Comparison of ENCODE assay signal across 7 mouse cellular contexts in the genomic region with DNA sequence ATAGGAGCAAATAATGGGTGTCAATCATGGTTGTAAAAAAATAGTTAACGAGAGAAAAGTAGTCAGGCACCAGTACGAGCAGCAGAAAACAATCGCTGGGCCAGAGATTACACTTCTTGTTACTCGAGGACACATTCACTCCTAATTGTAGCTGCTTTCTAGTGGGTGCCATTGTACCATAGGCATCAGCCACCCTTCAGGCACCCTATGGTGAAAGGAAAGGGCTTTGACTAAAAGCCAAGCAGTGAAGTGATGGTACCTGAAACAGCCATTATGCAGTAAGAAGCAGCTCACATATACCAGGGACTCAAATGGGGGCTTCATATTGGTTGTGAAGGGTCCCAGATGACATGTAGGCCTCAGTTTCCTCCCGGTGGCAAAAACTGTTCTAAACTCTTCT. TPM values are rescaled to one million over a fixed set of nuclear protein-coding genes. Genes with fewer than 3 reads are reported as not detected.
DNase-seq lines count a peak whose midpoint lies in the region; ATAC-seq and TF ChIP-seq lines count a peak whose summit lies in the region.

No protein-coding gene starts in this region.

- peak overlapping the region; percentile 98 for H3K4me3 ChIP-seq in megakaryocyte, embryonic 14.5 days (replicated peaks)
- peak overlapping the region; percentile 97 for H3K4me3 ChIP-seq in embryonic fibroblast, embryonic 13.5 days (ENCODE audit: insufficient read depth, low read length)
- H3K4me3 ChIP-seq in limb, embryonic 11.5 days (ENCODE audit: low read depth, low read length), result peak overlapping the region; percentile 97
- H3K4me3 ChIP-seq in stomach, embryonic 14.5 days (ENCODE audit: low read depth, low read length), result peak overlapping the region; percentile 91

- no peaks in the 10 kb centered on the region for H3K27me3 ChIP-seq in megakaryocyte, embryonic 14.5 days (replicated peaks)
- no peaks in the 10 kb centered on the region for H3K27me3 ChIP-seq in limb, embryonic 11.5 days (ENCODE audit: control insufficient read depth, insufficient read depth, low read length)
- H3K27me3 ChIP-seq in stomach, embryonic 14.5 days (ENCODE audit: control insufficient read depth, insufficient read depth, low read length), result no peaks in the 10 kb centered on the region

- no peak overlapping the region for H3K27ac ChIP-seq in embryonic fibroblast, embryonic 13.5 days (ENCODE audit: insufficient read depth, low read length)
- no peak overlapping the region for H3K27ac ChIP-seq in limb, embryonic 11.5 days (replicated peaks; ENCODE audit: low read depth, low read length)
- no peak overlapping the region for H3K27ac ChIP-seq in stomach, embryonic 14.5 days (ENCODE audit: low read length)

- no peak for DNase-seq in limb, embryonic 11.5 days (ENCODE audit: low spot score)
- DNase-seq in layer of hippocampus, postnatal 10 days (ENCODE audit: low spot score in 2 of 2), result no peak

- TF ChIP-seq CTCF in embryonic fibroblast, embryonic 13.5 days (IDR thresholded peaks at IDR 0.05; ENCODE audit: borderline replicate concordance, insufficient read depth, low read length), result no peak

- 89% methylated on average over 5 of the region's 5 CpGs for WGBS in limb, embryonic 11.5 days
- 78% methylated on average over 5 of the region's 5 CpGs for WGBS in stomach, embryonic 14.5 days

- H3K4me2 ChIP-seq in limb, embryonic 11.5 days (ENCODE audit: low read depth, severe bottlenecking), result peak overlapping the region; percentile 62
- H3K4me2 ChIP-seq in stomach, embryonic 14.5 days (replicated peaks; ENCODE audit: low read depth, low read length), result peak overlapping the region; percentile 79

- peaks cover 21% of the 10 kb centered on the region for H3K9me3 ChIP-seq in megakaryocyte, embryonic 14.5 days
- peaks cover 14% of the 10 kb centered on the region; the same call in 1 of the 2 replicates for H3K9me3 ChIP-seq in limb, embryonic 11.5 days (ENCODE audit: control insufficient read depth, low read length)
- H3K9me3 ChIP-seq in stomach, embryonic 14.5 days (ENCODE audit: control insufficient read depth, low read depth, low read length), result peaks cover 26% of the 10 kb centered on the region; the same call in 1 of the 2 replicates

- peaks cover 24% of the 10 kb centered on the region for H3K4me1 ChIP-seq in megakaryocyte, embryonic 14.5 days
- H3K4me1 ChIP-seq in embryonic fibroblast, embryonic 13.5 days (ENCODE audit: control insufficient read depth, insufficient read depth, low read length), result peaks cover 2% of the 10 kb centered on the region; the same call in 1 of the 2 replicates
- no peaks in the 10 kb centered on the region for H3K4me1 ChIP-seq in limb, embryonic 11.5 days (ENCODE audit: control insufficient read depth, insufficient read depth, low read length)
- H3K4me1 ChIP-seq in stomach, embryonic 14.5 days (ENCODE audit: control insufficient read depth, insufficient read depth, low read length), result peaks cover 6% of the 10 kb centered on the region; the same call in 1 of the 2 replicates

- H3K9ac ChIP-seq in limb, embryonic 11.5 days (ENCODE audit: low read length), result no peak overlapping the region
- H3K9ac ChIP-seq in stomach, embryonic 14.5 days (replicated peaks; ENCODE audit: low read depth, low read length), result 0 out of 2 replicates have a peak overlapping the region, but pooled peaks have one; percentile 98

- no peak for ATAC-seq in megakaryocyte, adult 5-6 weeks (ENCODE audit: poor library complexity, severe bottlenecking)
- ATAC-seq in limb, embryonic 11.5 days (ENCODE audit: insufficient number of reproducible peaks, low FRiP score, low TSS enrichment, low read depth), result no peak
- no peak for ATAC-seq in stomach, embryonic 14.5 days (ENCODE audit: insufficient number of reproducible peaks, insufficient read depth, low FRiP score, low read depth)
- ATAC-seq in megakaryocyte-erythroid progenitor cell, adult 5-6 weeks (replicated peaks; ENCODE audit: low FRiP score, low TSS enrichment, poor library complexity, severe bottlenecking), result no peak

- no peak for TF ChIP-seq POLR2A in embryonic fibroblast, embryonic 13.5 days (IDR thresholded peaks at IDR 0.05; ENCODE audit: low read depth, low read length)

- H3K36me3 ChIP-seq in megakaryocyte, embryonic 14.5 days (replicated peaks; ENCODE audit: low read length), result peaks cover 62% of the 10 kb centered on the region
- H3K36me3 ChIP-seq in limb, embryonic 11.5 days (ENCODE audit: control insufficient read depth, insufficient read depth, low read length), result peaks cover 32% of the 10 kb centered on the region
- H3K36me3 ChIP-seq in stomach, embryonic 14.5 days (ENCODE audit: control insufficient read depth, insufficient read depth, low read length), result peaks cover 34% of the 10 kb centered on the region

RNA-seq across cellular contexts. Expression of gene Morc2a, which starts 1.3 kb away (rescaled TPM):
- polyA plus RNA-seq in megakaryocyte, embryonic 14.5 days (2012; ENCODE audit: insufficient read depth, low replicate concordance), result 0.38 and 1.6 TPM in 2 replicates
- 12.6 and 15.4 TPM in 2 replicates for total RNA-seq in megakaryocyte, adult 5-6 weeks (2015)
- total RNA-seq in megakaryocyte, adult 5-6 weeks (2017), result 19.8 and 23.5 TPM in 2 replicates
- 61.9 and 72.0 TPM in 2 replicates for polyA plus RNA-seq in embryonic fibroblast, embryonic 13.5 days (2011; ENCODE audit: insufficient read length, low read depth, missing spikeins)
- polyA plus RNA-seq in limb, embryonic 11.5 days (2014; fragmentation: Nextera tagmentation; extraction: Ambion mirVana), result 30.0 and 32.5 TPM in 2 replicates
- 25.4 and 26.8 TPM in 2 replicates for polyA plus RNA-seq in stomach, embryonic 14.5 days (2014; fragmentation: Nextera tagmentation; extraction: Ambion mirVana)
- total RNA-seq in layer of hippocampus, postnatal 10 days (2021), result 10 to 100 TPM; 41.6 to 46.6 TPM
- 40.6 and 55.0 TPM in 2 replicates for total RNA-seq in megakaryocyte-erythroid progenitor cell, adult 5-6 weeks (2014; fragmentation: Nextera tagmentation)
- total RNA-seq in megakaryocyte-erythroid progenitor cell, adult 5-6 weeks (2017), result 36.5 and 42.2 TPM in 2 replicates

Comparison
In these comparisons a context has a peak if more than half of its experiments do, and no peak if none do; other contexts are left out.
1. RNA of gene Morc2a, which starts 1.3 kb away (polyA plus RNA-seq): 61.9 to 72.0 TPM in embryonic fibroblast, embryonic 13.5 days, 30.0 to 32.5 TPM in limb, embryonic 11.5 days and 25.4 to 26.8 TPM in stomach, embryonic 14.5 days; 0.38 to 1.6 TPM in megakaryocyte, embryonic 14.5 days; every median in the first group is over 10 times any median in the second.
2. Peak in every context shown above with its lines, with median percentiles within 50 percentile points of each other: H3K4me3 ChIP-seq.